In genomic region chr1:173973111-173973510, GRCm38 (mm10) we compare ENCODE assay signal across 20 mouse cellular contexts. TPM values are rescaled to one million over a fixed set of nuclear protein-coding genes. Genes with fewer than 3 reads are reported as not detected.
DNase-seq lines count a peak whose midpoint lies in the region; ATAC-seq and TF ChIP-seq lines count a peak whose summit lies in the region.
"Had no signal": no experiment of that assay in that cellular context is flagged by ENCODE, and none has a peak within 500 bp of the region (broad histone marks: within the 10 kb centered on the region; RNA-seq: fewer than 3 reads in every experiment).

No protein-coding gene starts in this region.

- no peaks in the 10 kb centered on the region for H3K9me3 ChIP-seq in heart, postnatal 0 days (replicated peaks; ENCODE audit: control insufficient read depth, low read length)
- H3K9me3 ChIP-seq: forebrain, embryonic 12.5 days; hindbrain, embryonic 12.5 days; limb, embryonic 12.5 days; neural tube, embryonic 13.5 days; stomach, embryonic 15.5 days had no signal

- H3K27ac ChIP-seq in heart, postnatal 0 days (ENCODE audit: low read depth), result no peak overlapping the region
- H3K27ac ChIP-seq: forebrain, embryonic 12.5 days; hindbrain, embryonic 12.5 days; limb, embryonic 12.5 days; macrophage; neural tube, embryonic 13.5 days; stomach, embryonic 15.5 days had no signal

- H3K36me3 ChIP-seq in heart, postnatal 0 days (replicated peaks; ENCODE audit: control insufficient read depth, insufficient read depth, low read length), result no peaks in the 10 kb centered on the region
- H3K36me3 ChIP-seq: forebrain, embryonic 12.5 days; hindbrain, embryonic 12.5 days; limb, embryonic 12.5 days; neural tube, embryonic 13.5 days; stomach, embryonic 15.5 days had no signal

- no peaks in the 10 kb centered on the region for H3K4me1 ChIP-seq in heart, postnatal 0 days (ENCODE audit: control insufficient read depth, insufficient read depth)
- H3K4me1 ChIP-seq: forebrain, embryonic 12.5 days; hindbrain, embryonic 12.5 days; limb, embryonic 12.5 days; neural tube, embryonic 13.5 days; stomach, embryonic 15.5 days had no signal

- no peak for TF ChIP-seq CTCF in heart, postnatal 0 days (IDR thresholded peaks at IDR 0.05; ENCODE audit: low read depth)

- H3K27me3 ChIP-seq in heart, postnatal 0 days (ENCODE audit: control insufficient read depth, insufficient read depth, low read length), result no peaks in the 10 kb centered on the region
- H3K27me3 ChIP-seq: forebrain, embryonic 12.5 days; hindbrain, embryonic 12.5 days; limb, embryonic 12.5 days; neural tube, embryonic 13.5 days; stomach, embryonic 15.5 days had no signal

- DNase-seq in heart, postnatal 0 days (ENCODE audit: low spot score), result peak; percentile 9
- DNase-seq in heart, postnatal 4 days, result no peak
- DNase-seq in 3T3-L1 (ENCODE audit: low read depth, low spot score), result peak; percentile 22
- DNase-seq in A20 (ENCODE audit: low read depth, low spot score), result peak; percentile 1
- DNase-seq in left cerebral cortex, adult 18-20 months (ENCODE audit: low spot score in 2 of 2), result peak; percentile 2 to 23
- no peak for DNase-seq in thymus, postnatal 14 days
- no peak for DNase-seq in B cell, adult 2 months
- DNase-seq: kidney, adult 2 months; liver, postnatal 0 days had no signal

- H3K4me3 ChIP-seq in heart, postnatal 0 days (ENCODE audit: low read depth, low read length), result no peak overlapping the region
- H3K4me3 ChIP-seq: forebrain, embryonic 12.5 days; hindbrain, embryonic 12.5 days; limb, embryonic 12.5 days; neural tube, embryonic 13.5 days; stomach, embryonic 15.5 days had no signal

- no peak overlapping the region for H3K9ac ChIP-seq in heart, postnatal 0 days (replicated peaks; ENCODE audit: low read depth, low read length)
- H3K9ac ChIP-seq: forebrain, embryonic 12.5 days; hindbrain, embryonic 12.5 days; limb, embryonic 12.5 days; liver, postnatal 0 days; neural tube, embryonic 13.5 days; stomach, embryonic 15.5 days had no signal

- no peak for TF ChIP-seq EP300 in heart, postnatal 0 days (IDR thresholded peaks at IDR 0.05; ENCODE audit: low read depth)

- H3K4me2 ChIP-seq in heart, postnatal 0 days (ENCODE audit: low read depth, low read length), result no peak overlapping the region
- H3K4me2 ChIP-seq: forebrain, embryonic 12.5 days; hindbrain, embryonic 12.5 days; limb, embryonic 12.5 days; neural tube, embryonic 13.5 days; stomach, embryonic 15.5 days had no signal

- no peak for ATAC-seq in heart, postnatal 0 days (ENCODE audit: insufficient read depth, low read depth)
- ATAC-seq: activated CD4-positive, CD25-positive, alpha-beta regulatory T cell, adult 4 months; liver, postnatal 0 days; midbrain, embryonic 16.5 days had no signal

RNA-seq across cellular contexts. Expression of gene Ifi202b, which starts 9.4 kb away (rescaled TPM):
- total RNA-seq in heart, postnatal 0 days (2014; rRNA removed; ENCODE audit: low replicate concordance), result not detected in 2 replicates
- polyA plus RNA-seq in heart, postnatal 0 days (2015; fragmentation: Nextera tagmentation; extraction: Ambion mirVana), result not detected in 2 replicates
- total RNA-seq in heart, postnatal 4 days (2021), result not detected
- total RNA-seq in left cerebral cortex, adult 18-20 months (2021), result not detected
- polyA plus RNA-seq: activated CD4-positive, CD25-positive, alpha-beta regulatory T cell, adult 4 months; cerebellum, adult 2 months; forebrain, embryonic 12.5 days; hindbrain, embryonic 12.5 days; kidney, adult 2 months; limb, embryonic 12.5 days; liver, postnatal 0 days; macrophage; neural tube, embryonic 13.5 days; urinary bladder, adult 2 months had no signal

RNA-seq across cellular contexts. Expression of gene Ifi203, which starts 30.6 kb away (rescaled TPM):
- total RNA-seq in heart, postnatal 0 days (2014; rRNA removed; ENCODE audit: low replicate concordance), result 2.2 and 6.3 TPM in 2 replicates
- 4.5 and 4.7 TPM in 2 replicates for polyA plus RNA-seq in heart, postnatal 0 days (2015; fragmentation: Nextera tagmentation; extraction: Ambion mirVana)
- total RNA-seq in heart, postnatal 4 days (2021), result 1 to 10 TPM; 4.7 to 5.7 TPM
- under 1 TPM; 0.53 to 0.59 TPM for total RNA-seq in left cerebral cortex, adult 18-20 months (2021)

RNA-seq across cellular contexts. Expression of gene Mndal, which starts 30.8 kb away (rescaled TPM):
- total RNA-seq in heart, postnatal 0 days (2014; rRNA removed; ENCODE audit: low replicate concordance), result 0.15 and 0.65 TPM in 2 replicates
- polyA plus RNA-seq in heart, postnatal 0 days (2015; fragmentation: Nextera tagmentation; extraction: Ambion mirVana), result 7.7 and 8.1 TPM in 2 replicates
- total RNA-seq in heart, postnatal 4 days (2021), result 1 to 10 TPM; 5.5 to 5.8 TPM
- total RNA-seq in left cerebral cortex, adult 18-20 months (2021), result 1 to 10 TPM in 1 of 2 experiments, under 1 TPM in 1; 0.86 to 1.6 TPM

RNA-seq across cellular contexts. Expression of gene Ifi205, which starts 58.5 kb away (rescaled TPM):
- 0.12 TPM in 1 of 2 replicates, not detected in the other for total RNA-seq in heart, postnatal 0 days (2014; rRNA removed; ENCODE audit: low replicate concordance)
- polyA plus RNA-seq in heart, postnatal 0 days (2015; fragmentation: Nextera tagmentation; extraction: Ambion mirVana), result 0.54 and 0.56 TPM in 2 replicates
- total RNA-seq in heart, postnatal 4 days (2021), result under 1 TPM in 1 of 2 experiments, not detected in 1; 0.33 TPM
- not detected for total RNA-seq in left cerebral cortex, adult 18-20 months (2021)
- polyA plus RNA-seq: activated CD4-positive, CD25-positive, alpha-beta regulatory T cell, adult 4 months; cerebellum, adult 2 months; embryonic facial prominence, embryonic 11.5 days; forebrain, embryonic 12.5 days; hindbrain, embryonic 12.5 days; midbrain, embryonic 16.5 days; neural tube, embryonic 13.5 days had no signal

Comparison
In these comparisons a context has a peak if more than half of its experiments do, and no peak if none do; other contexts are left out.
1. DNase-seq: peak in heart, postnatal 0 days (single experiment), 3T3-L1 (single experiment), A20 (single experiment) and left cerebral cortex, adult 18-20 months (2 of 2); none in heart, postnatal 4 days (single experiment), thymus, postnatal 14 days (single experiment) and B cell, adult 2 months (0 of 2).